9 mouse cellular contexts compared by ENCODE assay signal in genomic region chr6:94966962-94967361, GRCm38 (mm10).
DNase-seq lines count a peak whose midpoint lies in the region; ATAC-seq and TF ChIP-seq lines count a peak whose summit lies in the region.
"Had no signal": no experiment of that assay in that cellular context is flagged by ENCODE, and none has a peak within 500 bp of the region (broad histone marks: within the 10 kb centered on the region; RNA-seq: fewer than 3 reads in every experiment).

No protein-coding gene starts in this region.

- WGBS in liver, embryonic 14.5 days (ENCODE audit: insufficient replicate concordance): 8% methylated on average over 3 of the region's 3 CpGs
- WGBS in liver, embryonic 12.5 days (ENCODE audit: insufficient replicate concordance): 16% methylated on average over 3 of the region's 3 CpGs
- 15% methylated on average over 3 of the region's 3 CpGs for WGBS in limb, embryonic 11.5 days

- ATAC-seq in liver, embryonic 14.5 days (ENCODE audit: insufficient read depth): no peak
- ATAC-seq in liver, embryonic 12.5 days: no peak
- no peak for ATAC-seq in limb, embryonic 11.5 days (ENCODE audit: insufficient number of reproducible peaks, low FRiP score, low TSS enrichment, low read depth)

- TF ChIP-seq EP300 in liver, embryonic 14.5 days (IDR thresholded peaks at IDR 0.05; ENCODE audit: low read depth): no peak

- H3K27ac ChIP-seq in liver, embryonic 14.5 days: no peak overlapping the region
- H3K27ac ChIP-seq in liver, embryonic 12.5 days: no peak overlapping the region
- no peak overlapping the region for H3K27ac ChIP-seq in limb, embryonic 11.5 days (replicated peaks; ENCODE audit: low read depth, low read length)

- H3K4me1 ChIP-seq in liver, embryonic 14.5 days (replicated peaks; ENCODE audit: control insufficient read depth in 2 of 2, insufficient read depth in 2 of 2, low read length in 1 of 2): no peaks in the 10 kb centered on the region
- 0 out of 2 replicates have a peak, but pooled peaks cover 3% of the 10 kb centered on the region for H3K4me1 ChIP-seq in liver, embryonic 12.5 days
- peaks cover 8% of the 10 kb centered on the region; the same call in 1 of the 2 replicates for H3K4me1 ChIP-seq in limb, embryonic 11.5 days (ENCODE audit: control insufficient read depth, insufficient read depth, low read length)

- H3K4me3 ChIP-seq in liver, embryonic 14.5 days (ENCODE audit: insufficient read depth in 1 of 2, low read depth in 2 of 2, low read length in 2 of 2): no peak overlapping the region
- H3K4me3 ChIP-seq in liver, embryonic 12.5 days: no peak overlapping the region
- no peak overlapping the region for H3K4me3 ChIP-seq in limb, embryonic 11.5 days (ENCODE audit: low read depth, low read length)

- H3K4me2 ChIP-seq in liver, embryonic 14.5 days (ENCODE audit: low read depth): no peak overlapping the region
- H3K4me2 ChIP-seq in liver, embryonic 12.5 days: no peak overlapping the region
- H3K4me2 ChIP-seq in limb, embryonic 11.5 days (ENCODE audit: low read depth, severe bottlenecking): no peak overlapping the region

- no peaks in the 10 kb centered on the region for H3K36me3 ChIP-seq in liver, embryonic 14.5 days (replicated peaks; ENCODE audit: control insufficient read depth, insufficient read depth, low read depth)
- H3K36me3 ChIP-seq in liver, embryonic 12.5 days: no peaks in the 10 kb centered on the region
- no peaks in the 10 kb centered on the region for H3K36me3 ChIP-seq in limb, embryonic 11.5 days (ENCODE audit: control insufficient read depth, insufficient read depth, low read length)
- H3K36me3 ChIP-seq: G1E had no signal

- TF ChIP-seq CTCF in liver, embryonic 14.5 days (IDR thresholded peaks at IDR 0.05; ENCODE audit: low read depth): peak; percentile 37; the same call in 1 of the 2 replicates

- no peaks in the 10 kb centered on the region for H3K9me3 ChIP-seq in liver, embryonic 14.5 days (ENCODE audit: control insufficient read depth, low read length)
- no peaks in the 10 kb centered on the region for H3K9me3 ChIP-seq in liver, embryonic 12.5 days (replicated peaks)
- H3K9me3 ChIP-seq in limb, embryonic 11.5 days (ENCODE audit: control insufficient read depth, low read length): no peaks in the 10 kb centered on the region
- H3K9me3 ChIP-seq: G1E had no signal

- H3K27me3 ChIP-seq in liver, embryonic 14.5 days (ENCODE audit: control insufficient read depth, insufficient read depth, low read length): no peaks in the 10 kb centered on the region
- H3K27me3 ChIP-seq in liver, embryonic 12.5 days (replicated peaks): no peaks in the 10 kb centered on the region; the same call in 1 of the 2 replicates
- H3K27me3 ChIP-seq in limb, embryonic 11.5 days (ENCODE audit: control insufficient read depth, insufficient read depth, low read length): no peaks in the 10 kb centered on the region

- DNase-seq in cerebellum, postnatal 25 days: peak; percentile 3 to 6
- no peak for DNase-seq in cerebellum, adult 18-20 months
- DNase-seq in liver, embryonic 14.5 days (ENCODE audit: low read depth in 3 of 3, low spot score in 3 of 3): peak in 1 of 3 experiments; percentile 6
- DNase-seq in embryo, embryonic 11.5 days (ENCODE audit: low read depth, low spot score): peak; percentile 44
- DNase-seq in limb, embryonic 11.5 days (ENCODE audit: low spot score): peak; percentile 39
- DNase-seq in spleen, postnatal 10 days (ENCODE audit: low spot score in 2 of 2): no peak
- DNase-seq in urinary bladder, adult 18-20 months (ENCODE audit: low spot score in 2 of 2): no peak

- no peak overlapping the region for H3K9ac ChIP-seq in liver, embryonic 14.5 days (replicated peaks)
- no peak overlapping the region for H3K9ac ChIP-seq in liver, embryonic 12.5 days
- no peak overlapping the region for H3K9ac ChIP-seq in limb, embryonic 11.5 days (ENCODE audit: low read length)

Comparison
In these comparisons a context has a peak if more than half of its experiments do, and no peak if none do; other contexts are left out.
1. DNase-seq: peak in cerebellum, postnatal 25 days (2 of 2), embryo, embryonic 11.5 days (single experiment) and limb, embryonic 11.5 days (single experiment); none in cerebellum, adult 18-20 months (0 of 2), spleen, postnatal 10 days (0 of 2) and urinary bladder, adult 18-20 months (0 of 2).